Mouse (Mus musculus): ENCODE data around the gene Hs2st1. TPM values are rescaled to one million over a fixed set of nuclear protein-coding genes. Genes with fewer than 3 reads are reported as not detected.

The Hs2st1 gene
- total RNA-seq, 2 experiments from 2014 or later = 38.4 to 40.5 TPM

DNA sequence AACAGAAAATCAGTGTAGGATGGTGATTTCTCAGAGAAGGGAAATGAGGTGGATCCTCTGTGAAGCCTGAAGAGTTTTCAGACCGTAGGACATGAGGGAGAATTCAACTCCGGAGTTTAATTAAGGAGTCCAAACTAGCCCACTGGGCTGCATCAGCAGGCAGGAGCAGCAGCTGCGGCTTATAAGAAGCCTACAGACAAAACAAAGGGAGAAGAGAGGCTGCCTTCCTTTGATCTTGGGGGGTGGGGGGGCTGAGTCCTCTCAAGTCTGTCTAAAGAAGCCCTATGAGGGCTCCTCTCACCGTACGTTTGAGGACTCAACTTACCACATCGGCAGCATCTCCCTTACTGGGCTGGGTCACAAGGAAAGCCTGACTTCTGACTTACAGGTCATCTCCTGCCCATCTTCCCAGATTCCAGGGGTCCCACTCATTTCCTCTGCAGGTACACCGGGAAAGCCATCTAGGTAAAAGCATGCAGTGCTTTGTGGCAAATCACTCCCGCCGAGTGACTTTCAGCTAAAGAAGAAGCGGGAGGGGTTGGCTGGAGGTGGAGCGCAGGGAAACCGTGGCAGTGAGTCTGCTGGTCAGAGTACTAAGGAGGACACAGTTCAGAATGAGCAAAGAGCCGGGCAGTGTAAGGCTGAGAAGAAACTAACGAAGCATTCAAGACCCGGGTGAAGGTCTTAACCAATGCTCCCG is 13.2 kb downstream of the Hs2st1 start:
- peak overlapping the region; percentile 10; the same call in 1 of the 2 replicates for H3K27ac ChIP-seq
- TF ChIP-seq CTCF (conservative IDR thresholded peaks at IDR 0.05) = no peak
- no peak overlapping the region for H3K4me3 ChIP-seq
- DNase-seq (ENCODE audit: low spot score in 2 of 2) = no peak

DNA sequence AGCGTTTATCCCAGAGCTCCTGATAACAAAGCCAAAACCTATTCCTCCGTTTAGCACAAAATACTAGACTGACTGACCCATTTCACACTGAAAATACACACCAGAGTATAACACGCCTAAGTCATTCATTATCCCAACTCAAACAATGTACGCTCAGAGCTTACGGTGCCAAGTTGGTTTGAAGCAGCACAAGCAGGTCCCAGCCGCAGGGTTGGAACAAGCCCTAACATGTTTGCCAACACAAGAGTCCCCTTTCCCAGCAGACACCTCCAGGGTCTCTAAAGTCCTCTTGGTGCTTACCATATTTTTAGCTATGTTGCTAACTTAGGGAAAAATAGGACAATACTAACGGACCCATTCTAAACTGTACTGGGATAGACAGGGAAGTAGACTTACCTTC is 14.8 kb downstream of the Hs2st1 start:
- DNase-seq (ENCODE audit: low spot score in 2 of 2) = no peak
- no peak overlapping the region for H3K4me3 ChIP-seq
- no peak for TF ChIP-seq CTCF (conservative IDR thresholded peaks at IDR 0.05)
- H3K27ac ChIP-seq = no peak overlapping the region

DNA sequence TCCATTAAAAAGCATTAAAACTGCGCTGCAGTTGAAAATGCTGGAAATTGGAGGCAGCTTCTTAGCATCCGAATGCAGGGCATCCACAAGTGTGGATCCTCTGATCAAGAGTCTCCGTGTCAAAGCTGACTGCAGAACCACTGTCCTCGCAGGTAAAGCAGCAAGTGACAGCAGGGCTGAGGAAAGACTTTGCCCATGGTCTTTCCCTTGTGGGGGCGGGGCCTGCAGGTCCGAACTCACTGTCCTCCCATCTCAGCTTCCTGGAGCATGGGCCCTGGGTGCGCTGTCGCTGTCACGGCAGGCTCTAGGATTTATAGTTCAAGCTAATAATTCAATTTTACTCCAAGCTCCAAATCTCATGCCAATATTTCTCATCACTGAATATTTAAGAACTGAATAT is 15.5 kb downstream of the Hs2st1 start:
- TF ChIP-seq CTCF (conservative IDR thresholded peaks at IDR 0.05) = no peak
- no peak overlapping the region for H3K4me3 ChIP-seq

DNA sequence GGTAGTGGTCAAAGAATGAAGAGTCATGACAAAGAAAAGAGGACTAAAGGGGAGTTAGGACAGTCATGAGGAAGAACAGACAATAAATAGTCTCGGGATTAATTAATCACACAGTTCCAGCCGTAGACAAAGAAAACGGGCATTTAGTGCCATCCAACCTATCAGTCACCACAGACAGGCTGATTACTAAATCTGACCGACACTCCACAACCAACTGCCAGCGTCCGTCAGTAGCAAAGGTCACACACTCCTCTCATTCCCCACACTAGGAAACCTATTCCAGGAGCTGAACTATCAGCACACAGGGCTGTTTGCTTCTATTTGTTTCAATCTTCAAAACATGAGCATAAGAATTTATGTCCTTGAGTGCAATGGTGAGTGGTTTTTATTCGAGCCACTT is 16.0 kb downstream of the Hs2st1 start:
- no peak for DNase-seq (ENCODE audit: low spot score in 2 of 2)
- Histone ChIP-seq H3K27ac (no peak overlapping the region), H3K4me3 (no peak overlapping the region)
- no peak for TF ChIP-seq CTCF (conservative IDR thresholded peaks at IDR 0.05)

More for the DNA sequence above, 15.5 kb downstream of the Hs2st1 start:
- H3K27ac ChIP-seq = no peak overlapping the region
- no peak for DNase-seq (ENCODE audit: low spot score in 2 of 2)

DNA sequence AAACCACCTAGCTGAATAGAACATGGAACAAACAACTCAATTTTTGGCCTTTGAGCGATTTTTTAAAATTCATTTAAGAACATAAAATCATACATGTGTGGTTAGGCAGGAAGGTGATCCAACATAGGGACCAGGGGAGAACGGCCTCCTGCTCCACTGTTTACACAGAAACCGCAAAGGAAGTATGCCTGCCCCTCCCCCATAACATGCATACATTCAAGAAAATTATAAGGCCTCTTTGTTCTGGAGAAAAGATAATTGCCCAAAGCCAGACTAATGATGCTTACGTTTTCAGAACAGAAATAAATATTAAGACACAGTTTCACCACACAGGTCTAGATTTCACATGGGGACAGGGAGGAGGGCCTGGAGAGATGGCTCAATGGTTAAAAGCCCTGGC is 18.6 kb downstream of the Hs2st1 start:
- DNase-seq (ENCODE audit: low spot score in 2 of 2) = no peak
- no peak for TF ChIP-seq CTCF (conservative IDR thresholded peaks at IDR 0.05)

DNA sequence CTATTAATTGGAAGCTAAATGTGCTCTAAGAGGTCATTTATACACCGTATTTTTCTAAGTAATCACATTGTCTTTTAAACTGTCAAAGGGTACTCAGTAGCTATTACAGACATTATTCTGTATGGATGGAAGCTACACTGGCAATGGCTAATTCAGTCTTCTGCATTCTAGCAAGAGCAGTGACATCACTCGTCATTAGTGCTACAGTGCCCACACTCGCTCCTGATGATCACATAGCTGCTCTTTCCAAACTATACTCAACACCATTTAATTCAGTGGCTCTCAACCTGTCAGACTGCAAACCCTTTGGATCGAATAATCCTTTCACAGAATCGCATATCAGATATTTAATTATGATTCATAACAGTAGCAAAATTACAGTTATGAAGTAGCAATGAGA is 19.3 kb downstream of the Hs2st1 start:
- no peak overlapping the region for H3K4me3 ChIP-seq
- no peak overlapping the region for H3K27ac ChIP-seq
- no peak for DNase-seq (ENCODE audit: low spot score in 2 of 2)
- TF ChIP-seq CTCF (conservative IDR thresholded peaks at IDR 0.05) = no peak

More for the DNA sequence above, 18.6 kb downstream of the Hs2st1 start:
- Histone ChIP-seq H3K27ac (no peak overlapping the region), H3K4me3 (no peak overlapping the region)

DNA sequence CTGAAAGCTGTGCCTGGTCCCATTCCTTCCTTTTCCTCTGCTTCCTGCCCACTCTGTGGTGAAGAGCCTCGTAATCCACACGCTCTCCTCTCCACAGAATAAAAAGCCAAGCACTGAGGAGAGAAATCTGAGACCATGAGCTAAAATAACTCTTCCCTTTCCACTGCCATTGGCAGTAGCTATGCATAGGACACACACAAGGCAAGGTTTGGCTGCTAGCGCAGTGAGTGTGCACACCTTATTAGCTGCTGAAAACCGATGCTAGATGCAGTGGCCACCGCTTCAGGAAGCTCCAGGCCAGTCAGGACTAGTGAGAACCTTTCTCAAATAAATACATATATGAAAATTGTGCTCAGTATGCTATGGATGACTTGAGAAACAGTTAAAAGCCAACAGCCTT is 19.9 kb downstream of the Hs2st1 start:
- H3K27ac ChIP-seq = no peak overlapping the region
- no peak for TF ChIP-seq CTCF (conservative IDR thresholded peaks at IDR 0.05)
- H3K4me3 ChIP-seq = no peak overlapping the region
- no peak for DNase-seq (ENCODE audit: low spot score in 2 of 2)

DNA sequence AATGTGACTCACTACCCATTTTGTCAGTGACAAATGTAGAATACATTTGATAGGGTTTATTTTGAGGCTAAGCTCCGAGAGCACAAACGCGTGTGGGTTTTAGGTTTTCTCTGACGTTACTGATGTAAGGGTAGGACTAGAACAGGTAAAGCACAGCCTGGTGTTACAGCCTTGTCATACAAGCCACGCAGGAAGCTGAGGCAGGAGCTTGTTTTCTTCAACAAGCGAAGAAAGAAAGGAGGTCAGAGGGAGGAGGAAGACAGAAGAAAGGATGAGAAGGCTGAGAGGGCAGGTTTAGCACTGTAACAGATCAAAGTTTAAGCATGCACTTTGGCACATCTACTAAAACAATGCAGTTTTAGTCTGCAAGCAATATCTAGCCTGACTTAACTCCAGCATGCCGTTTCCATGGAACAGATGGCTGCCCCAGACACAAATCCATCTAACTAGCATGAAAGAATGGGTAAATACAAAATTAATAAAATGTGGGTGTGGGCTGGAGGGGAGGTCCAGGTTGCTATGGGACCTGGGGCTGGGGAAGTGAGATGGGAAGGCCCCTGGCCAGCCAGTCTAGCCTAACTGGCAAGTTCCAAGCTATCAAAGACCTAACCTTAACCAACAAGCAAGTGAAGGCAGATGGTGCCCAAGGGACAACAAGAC is 21.7 kb downstream of the Hs2st1 start:
- Histone ChIP-seq H3K4me3 (no peak overlapping the region), H3K27ac (peak overlapping the region; percentile 85)
- peak; percentile 44 to 50 for DNase-seq (ENCODE audit: low spot score in 2 of 2)
- no peak for TF ChIP-seq CTCF (conservative IDR thresholded peaks at IDR 0.05)

DNA sequence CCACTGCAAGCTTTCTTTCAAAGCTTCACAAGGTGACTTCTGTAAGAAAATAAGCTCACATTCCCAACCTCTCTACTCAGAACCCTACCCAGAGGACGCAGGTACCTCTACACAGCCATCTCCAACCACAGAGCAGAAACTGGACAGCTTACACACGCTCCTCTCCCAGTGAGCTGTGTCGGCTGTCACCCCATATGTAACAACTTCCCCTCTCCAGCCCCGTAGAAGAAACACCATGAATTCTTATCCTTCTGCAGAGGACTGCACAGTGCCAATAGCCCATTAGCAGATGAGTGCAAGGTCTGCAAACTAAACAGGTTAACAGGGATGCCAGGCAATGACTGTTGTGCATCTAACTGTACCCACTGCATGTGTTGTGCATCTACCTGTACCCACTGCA is 23.5 kb downstream of the Hs2st1 start:
- TF ChIP-seq CTCF (conservative IDR thresholded peaks at IDR 0.05) = no peak
- Histone ChIP-seq H3K4me3 (no peak overlapping the region), H3K27ac (peak overlapping the region; percentile 58; the same call in 1 of the 2 replicates)
- DNase-seq (ENCODE audit: low spot score in 2 of 2) = no peak

DNA sequence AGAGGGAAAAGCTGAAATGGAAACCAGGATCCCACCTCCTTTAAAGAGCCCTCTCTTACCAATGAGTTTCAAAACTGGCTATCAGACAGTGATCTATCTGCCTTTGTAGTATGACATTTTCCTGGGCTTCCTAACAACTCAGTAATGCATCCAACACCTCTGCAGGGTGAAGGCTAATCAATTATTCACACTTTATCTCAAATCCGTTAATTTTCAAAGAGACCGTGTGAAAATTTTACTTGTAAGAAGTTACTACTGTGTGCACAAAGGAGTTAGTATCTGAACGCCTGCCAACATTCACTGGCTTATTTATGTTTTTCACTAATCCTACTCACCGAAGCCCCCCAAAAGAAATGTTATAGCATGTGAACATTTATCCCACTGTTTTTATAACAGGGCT is 24.1 kb downstream of the Hs2st1 start:
- H3K27ac ChIP-seq = peak overlapping the region; percentile 58
- no peak for TF ChIP-seq CTCF (conservative IDR thresholded peaks at IDR 0.05)
- DNase-seq (ENCODE audit: low spot score in 2 of 2) = no peak
- no peak overlapping the region for H3K4me3 ChIP-seq

DNA sequence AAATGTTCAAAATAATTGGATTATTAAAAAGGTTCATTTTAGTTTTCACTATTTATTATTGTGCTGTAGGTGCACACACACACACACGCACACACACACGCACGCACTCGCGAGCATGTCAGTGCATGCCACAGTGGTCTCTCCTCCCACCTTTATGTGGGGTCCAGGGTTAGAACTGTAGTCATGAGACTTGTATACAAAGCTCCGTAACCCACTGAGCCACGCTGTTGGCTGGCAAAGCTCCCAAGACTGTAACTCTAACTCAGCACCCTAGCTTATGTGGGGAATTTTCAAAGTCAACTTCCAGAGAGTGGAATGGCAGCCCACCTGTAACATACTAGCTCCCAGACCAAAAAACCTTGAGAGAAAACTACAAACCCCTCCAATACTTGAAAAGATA is 24.8 kb downstream of the Hs2st1 start:
- no peak overlapping the region for H3K27ac ChIP-seq

DNA sequence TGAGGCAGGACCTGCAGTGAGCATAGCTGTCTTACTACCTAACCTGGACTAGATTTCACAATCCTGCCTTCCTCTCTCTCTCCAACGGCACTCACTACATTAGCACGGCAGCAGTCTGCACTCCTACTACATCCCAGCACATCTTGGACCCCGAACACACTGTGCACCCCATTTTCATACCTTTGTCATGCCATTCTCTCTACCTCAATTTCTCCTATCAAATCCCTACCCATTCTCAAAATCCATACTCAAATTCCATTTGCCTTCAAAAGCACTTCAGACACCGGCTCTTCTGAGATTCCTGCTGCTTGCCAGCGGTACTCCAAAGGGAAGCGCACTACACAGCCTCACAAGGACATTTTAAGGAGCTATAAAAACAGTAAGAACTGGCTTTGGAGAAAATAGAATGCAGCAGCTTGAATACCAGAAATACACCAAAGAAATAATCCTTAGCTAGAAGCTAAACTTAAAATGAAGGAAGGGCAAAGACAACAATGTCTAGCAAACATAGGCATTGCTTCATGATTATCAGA is 28.0 kb downstream of the Hs2st1 start:
- Histone ChIP-seq H3K27ac (no peak overlapping the region), H3K4me3 (no peak overlapping the region)
- no peak for DNase-seq (ENCODE audit: low spot score in 2 of 2)
- TF ChIP-seq CTCF (conservative IDR thresholded peaks at IDR 0.05) = no peak

More for the DNA sequence above, 24.8 kb downstream of the Hs2st1 start:
- no peak for TF ChIP-seq CTCF (conservative IDR thresholded peaks at IDR 0.05)
- no peak for DNase-seq (ENCODE audit: low spot score in 2 of 2)
- H3K4me3 ChIP-seq = no peak overlapping the region

DNA sequence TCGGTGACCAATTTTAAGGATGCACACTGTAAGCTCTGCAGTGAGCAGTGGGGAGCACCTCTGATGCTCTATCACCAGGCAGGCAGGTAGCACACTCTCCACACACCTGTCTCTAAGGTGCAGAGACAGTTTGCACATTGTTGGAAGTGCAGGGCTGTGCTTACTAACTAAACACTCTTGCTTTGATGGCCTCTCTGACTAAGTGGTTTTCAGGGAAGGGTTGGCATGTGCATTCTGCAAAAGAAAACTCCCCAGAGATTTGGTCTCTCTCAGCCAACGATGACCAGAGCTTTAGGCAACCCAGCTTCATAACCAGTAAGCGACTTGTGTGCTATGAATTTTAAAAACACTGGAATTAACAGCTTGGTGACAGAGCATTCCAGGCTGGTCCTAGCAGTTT is 29.2 kb downstream of the Hs2st1 start:
- H3K4me3 ChIP-seq = no peak overlapping the region
- no peak for TF ChIP-seq CTCF (conservative IDR thresholded peaks at IDR 0.05)
- H3K27ac ChIP-seq = 0 out of 2 replicates have a peak overlapping the region, but pooled peaks have one; percentile 2
- DNase-seq (ENCODE audit: low spot score in 2 of 2) = no peak

DNA sequence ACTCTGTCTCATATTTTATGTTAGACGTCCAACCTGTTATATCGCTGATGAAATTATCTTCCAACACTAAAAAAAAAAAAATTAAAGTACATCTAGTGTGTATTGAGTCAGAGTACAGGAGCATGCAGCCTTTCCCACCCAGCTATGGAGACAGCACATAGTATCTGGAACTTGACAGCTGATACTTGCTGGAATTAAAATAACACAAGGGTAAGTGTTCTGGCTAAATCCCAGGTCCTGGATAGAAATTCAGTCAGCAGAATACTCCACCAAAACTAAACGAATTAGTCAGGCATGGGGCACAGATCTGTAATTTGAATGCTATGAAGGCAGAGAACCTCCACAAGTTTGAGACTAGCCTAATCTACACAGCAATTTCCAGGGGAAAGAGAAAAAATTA is 30.9 kb downstream of the Hs2st1 start:
- DNase-seq (ENCODE audit: low spot score in 2 of 2) = no peak
- no peak for TF ChIP-seq CTCF (conservative IDR thresholded peaks at IDR 0.05)
- H3K27ac ChIP-seq = no peak overlapping the region
- H3K4me3 ChIP-seq = no peak overlapping the region
